Mouse (Mus musculus): ENCODE results near the gene Ahctf1. TPM values are rescaled to one million over a fixed set of nuclear protein-coding genes. Genes with fewer than 3 reads are reported as not detected.
"Not testable (repeated sequence)": the region's sequence is repeated elsewhere in the genome, so short reads cannot be mapped to it uniquely, and the experiment has no call there.

Ahctf1 gene
- polyA plus RNA-seq, 1 experiment from 2014 or later: 22.6 TPM

DNA sequence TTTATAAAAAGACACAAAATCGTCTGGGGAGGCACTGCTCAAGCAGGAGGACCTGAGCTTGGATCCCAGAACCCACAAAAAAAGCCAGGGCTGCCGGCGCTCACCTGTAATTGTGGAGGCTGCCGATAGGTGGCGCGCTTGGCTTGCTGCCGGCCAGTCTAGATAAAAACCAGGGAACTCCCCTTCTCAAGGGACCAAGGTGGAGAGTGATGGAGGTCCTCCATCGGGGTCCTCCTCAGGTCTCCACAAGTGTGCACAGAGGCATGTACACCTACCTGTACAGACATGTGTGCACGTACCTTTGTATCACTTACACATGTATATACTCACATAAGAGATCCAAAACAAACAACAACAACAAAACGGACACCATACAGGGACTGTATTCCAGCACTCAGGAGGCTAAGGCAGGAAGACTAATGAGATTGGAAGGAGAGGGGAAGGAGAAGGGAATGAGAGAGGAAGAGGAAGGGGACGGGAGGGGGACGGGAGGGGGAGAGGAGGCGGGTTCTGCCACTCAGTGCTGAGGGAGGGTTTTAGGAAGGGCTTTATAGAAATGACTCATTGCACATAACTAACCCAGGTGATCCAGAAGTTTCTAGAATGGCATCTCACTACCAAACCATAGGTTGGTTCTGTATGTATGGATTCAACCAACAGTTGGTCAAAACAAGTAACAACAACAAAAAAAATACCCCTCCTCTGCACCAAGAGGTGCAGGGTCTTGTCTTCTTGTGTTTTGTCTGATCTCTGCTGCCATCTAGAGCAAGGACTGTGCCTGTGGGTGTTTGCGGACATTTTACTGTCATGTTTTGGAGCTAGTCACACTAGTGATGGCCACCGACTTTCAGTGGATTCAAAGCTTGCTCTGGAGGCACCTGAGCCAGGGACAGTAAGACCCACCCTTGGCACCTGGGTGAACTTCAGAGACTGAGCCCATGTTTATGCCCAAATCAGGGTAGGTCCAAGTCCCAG, 68.7 kb downstream of the Ahctf1 start:
- no peak overlapping the region for H3K27ac ChIP-seq
- no peaks in the 10 kb centered on the region for H3K9me3 ChIP-seq
- no peak overlapping the region for H3K9ac ChIP-seq
- no peak overlapping the region for H3K4me2 ChIP-seq
- no peak overlapping the region for H3K4me3 ChIP-seq
- H3K36me3 ChIP-seq: no peaks in the 10 kb centered on the region
- ATAC-seq (ENCODE audit: borderline replicate concordance, extremely low read depth, low FRiP score, low TSS enrichment): no peak
- H3K4me1 ChIP-seq: no peaks in the 10 kb centered on the region
- 30% methylated on average over 15 of the region's 15 CpGs for WGBS
- H3K27me3 ChIP-seq: no peaks in the 10 kb centered on the region

DNA sequence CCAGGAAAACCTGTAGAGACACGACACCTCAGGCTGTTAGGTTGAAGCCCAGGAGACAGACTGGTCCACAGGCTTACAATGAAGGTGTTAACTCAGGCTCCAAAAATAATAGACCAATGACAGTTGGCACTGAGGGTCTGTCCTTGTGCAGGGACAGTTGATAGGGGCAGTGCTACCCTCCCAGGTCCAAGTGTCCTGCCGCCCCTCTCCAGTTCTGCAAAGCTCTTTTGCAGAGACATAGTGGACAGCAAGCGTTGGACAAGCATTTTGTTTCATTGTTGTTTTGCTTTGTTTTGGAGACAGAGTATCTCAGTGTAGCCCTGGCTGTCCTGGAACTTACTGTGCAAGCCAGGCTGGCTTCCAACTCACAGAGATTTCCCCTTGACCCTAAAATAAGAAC, 72.1 kb downstream of the Ahctf1 start:
- Histone ChIP-seq H3K4me3 (no peak overlapping the region), H3K9me3 (no peaks in the 10 kb centered on the region), H3K27ac (no peak overlapping the region), H3K27me3 (no peaks in the 10 kb centered on the region), H3K9ac (no peak overlapping the region), H3K36me3 (no peaks in the 10 kb centered on the region), H3K4me1 (no peaks in the 10 kb centered on the region), H3K4me2 (no peak overlapping the region)
- WGBS: 82% methylated on average over 3 of the region's 3 CpGs
- no peak for ATAC-seq (ENCODE audit: borderline replicate concordance, extremely low read depth, low FRiP score, low TSS enrichment)

DNA sequence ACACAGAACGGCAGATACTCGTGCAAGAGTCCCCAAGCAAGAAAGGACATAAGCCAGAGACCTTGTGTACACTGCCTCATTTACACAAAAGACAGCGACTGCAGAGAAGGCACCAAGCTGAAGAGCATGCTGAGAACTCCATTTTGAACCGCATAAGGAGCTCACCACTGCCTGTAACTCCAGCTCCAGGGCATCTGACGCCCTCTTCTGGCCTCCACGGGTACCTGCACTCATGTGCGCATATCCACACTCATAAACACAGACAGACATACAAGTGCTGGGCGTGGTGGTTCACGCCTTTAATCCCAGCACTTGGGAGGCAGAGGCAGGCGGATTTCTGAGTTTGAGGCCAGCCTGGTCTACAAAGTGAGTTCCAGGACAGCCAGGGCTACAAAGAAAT, 74.8 kb downstream of the Ahctf1 start:
- ATAC-seq (ENCODE audit: borderline replicate concordance, extremely low read depth, low FRiP score, low TSS enrichment): no peak
- 88% methylated on average over 10 of the region's 10 CpGs for WGBS
- H3K9ac ChIP-seq: no peak overlapping the region
- H3K4me2 ChIP-seq: no peak overlapping the region
- H3K36me3 ChIP-seq: no peaks in the 10 kb centered on the region
- no peak overlapping the region for H3K4me3 ChIP-seq
- H3K9me3 ChIP-seq: no peaks in the 10 kb centered on the region
- H3K27me3 ChIP-seq: no peaks in the 10 kb centered on the region
- no peak overlapping the region for H3K27ac ChIP-seq
- H3K4me1 ChIP-seq: no peaks in the 10 kb centered on the region

DNA sequence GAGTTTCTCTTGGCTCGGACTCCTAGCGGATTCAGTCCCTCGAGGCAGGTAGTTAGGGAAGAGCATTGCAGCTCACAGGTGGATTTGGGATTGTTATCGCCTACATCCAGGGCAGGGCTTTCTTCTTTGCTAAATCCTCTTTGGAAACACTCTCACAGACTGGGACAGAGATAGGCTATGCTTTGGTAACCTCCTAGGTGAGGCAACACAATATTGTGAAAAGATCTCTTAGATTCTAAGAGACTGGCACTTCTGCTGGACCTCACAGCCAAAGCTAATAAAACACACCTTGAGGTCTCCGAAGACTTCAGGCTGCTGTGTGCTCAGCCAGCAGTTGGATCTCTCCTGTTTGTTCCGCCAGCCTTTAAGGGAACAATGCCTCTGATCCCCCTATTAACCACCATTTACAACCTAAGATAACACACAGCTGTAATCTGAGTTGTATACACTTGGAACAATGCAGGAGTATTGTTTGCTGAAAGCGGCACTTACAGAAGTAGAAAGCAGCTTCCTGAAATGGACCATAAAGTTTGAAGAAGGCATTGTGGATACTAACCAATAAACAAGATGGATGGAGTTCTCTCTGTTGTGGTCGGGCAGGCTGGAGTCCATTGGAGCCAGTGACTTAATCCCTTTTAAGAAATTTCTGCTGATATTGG, 80.5 kb downstream of the Ahctf1 start:
- WGBS: 59% methylated on average over 8 of the region's 8 CpGs

DNA sequence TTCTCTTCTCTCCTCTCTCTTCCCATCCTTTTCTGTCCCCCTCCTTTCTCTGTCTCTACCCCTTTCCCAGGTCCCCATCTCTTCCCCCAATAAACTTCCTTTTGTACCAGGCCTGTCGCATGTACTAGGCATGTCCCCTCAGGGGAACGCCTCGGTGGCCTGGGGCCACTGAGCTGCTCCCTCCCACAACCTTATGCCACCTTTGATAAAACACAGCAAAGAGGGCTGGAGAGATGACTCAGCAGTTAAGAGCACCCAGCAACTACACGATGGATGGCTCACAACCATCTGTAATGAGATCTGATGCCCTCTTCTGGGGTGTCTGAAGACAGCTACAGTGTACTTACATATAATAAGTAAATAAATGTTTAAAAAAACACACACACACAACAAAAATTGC, 87.7 kb downstream of the Ahctf1 start:
- H3K27ac ChIP-seq: no peak overlapping the region
- no peak for ATAC-seq (ENCODE audit: borderline replicate concordance, extremely low read depth, low FRiP score, low TSS enrichment)
- no peak overlapping the region for H3K4me2 ChIP-seq
- no peaks in the 10 kb centered on the region for H3K9me3 ChIP-seq
- no peak overlapping the region for H3K4me3 ChIP-seq
- H3K9ac ChIP-seq: no peak overlapping the region
- no peaks in the 10 kb centered on the region for H3K4me1 ChIP-seq
- no peaks in the 10 kb centered on the region for H3K27me3 ChIP-seq
- WGBS: 87% methylated on average over 4 of the region's 4 CpGs
- no peaks in the 10 kb centered on the region for H3K36me3 ChIP-seq

More for the DNA sequence above, 80.5 kb downstream of the Ahctf1 start:
- Histone ChIP-seq H3K4me3 (no peak overlapping the region), H3K27ac (no peak overlapping the region), H3K27me3 (no peaks in the 10 kb centered on the region), H3K36me3 (no peaks in the 10 kb centered on the region), H3K9ac (no peak overlapping the region), H3K4me2 (no peak overlapping the region), H3K4me1 (no peaks in the 10 kb centered on the region), H3K9me3 (no peaks in the 10 kb centered on the region)
- ATAC-seq (ENCODE audit: borderline replicate concordance, extremely low read depth, low FRiP score, low TSS enrichment): no peak

DNA sequence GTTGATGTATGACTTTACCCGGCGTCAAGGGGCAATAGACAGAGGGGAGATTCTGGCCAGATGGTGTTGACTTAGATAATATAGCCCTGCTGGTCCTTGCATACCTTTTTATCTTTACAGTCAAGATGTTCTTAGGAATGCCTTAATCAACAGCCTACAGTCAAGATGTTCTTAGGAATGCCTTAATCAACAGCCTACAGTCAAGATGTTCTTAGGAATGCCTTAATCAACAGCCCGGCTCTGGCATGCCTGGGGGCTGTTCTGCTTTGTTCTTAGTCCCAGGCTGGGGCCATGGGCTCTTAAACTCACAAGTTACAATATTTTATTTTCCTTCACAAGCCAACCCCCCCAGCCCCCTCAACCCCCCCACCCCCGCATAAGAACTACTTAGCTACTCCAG, 88.2 kb downstream of the Ahctf1 start:
- not testable (repeated sequence) for H3K27ac ChIP-seq; H3K4me1 ChIP-seq; ATAC-seq (ENCODE audit: borderline replicate concordance, extremely low read depth, low FRiP score, low TSS enrichment); H3K9ac ChIP-seq; H3K27me3 ChIP-seq; H3K4me2 ChIP-seq; H3K9me3 ChIP-seq; H3K36me3 ChIP-seq; H3K4me3 ChIP-seq
- WGBS: 58% methylated on average over 4 of the region's 4 CpGs

DNA sequence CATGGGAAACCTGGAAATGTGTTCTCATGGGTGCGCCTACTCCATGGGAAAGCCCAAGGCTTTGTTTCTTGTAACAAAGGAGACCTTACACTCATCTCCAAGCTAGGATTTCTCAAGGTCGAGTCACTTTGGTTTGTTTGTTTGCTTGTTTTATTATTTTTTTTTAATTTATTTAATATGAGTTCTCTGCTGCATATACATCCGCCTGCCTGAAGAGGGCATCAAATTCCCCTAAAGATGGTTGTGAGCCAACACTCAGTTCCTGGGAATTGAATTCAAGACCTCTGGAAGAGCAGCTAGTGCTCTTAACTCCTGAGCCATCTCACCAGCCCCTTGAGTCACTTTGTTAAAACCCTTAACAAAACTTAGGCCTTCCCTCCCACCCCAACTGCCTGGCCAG, 90.1 kb downstream of the Ahctf1 start:
- Histone ChIP-seq H3K4me2 (no peak overlapping the region), H3K27me3 (no peaks in the 10 kb centered on the region), H3K9ac (no peak overlapping the region), H3K4me1 (no peaks in the 10 kb centered on the region), H3K4me3 (no peak overlapping the region), H3K36me3 (no peaks in the 10 kb centered on the region), H3K9me3 (no peaks in the 10 kb centered on the region), H3K27ac (no peak overlapping the region)
- 78% methylated on average over 3 of the region's 3 CpGs for WGBS
- ATAC-seq (ENCODE audit: borderline replicate concordance, extremely low read depth, low FRiP score, low TSS enrichment): no peak

DNA sequence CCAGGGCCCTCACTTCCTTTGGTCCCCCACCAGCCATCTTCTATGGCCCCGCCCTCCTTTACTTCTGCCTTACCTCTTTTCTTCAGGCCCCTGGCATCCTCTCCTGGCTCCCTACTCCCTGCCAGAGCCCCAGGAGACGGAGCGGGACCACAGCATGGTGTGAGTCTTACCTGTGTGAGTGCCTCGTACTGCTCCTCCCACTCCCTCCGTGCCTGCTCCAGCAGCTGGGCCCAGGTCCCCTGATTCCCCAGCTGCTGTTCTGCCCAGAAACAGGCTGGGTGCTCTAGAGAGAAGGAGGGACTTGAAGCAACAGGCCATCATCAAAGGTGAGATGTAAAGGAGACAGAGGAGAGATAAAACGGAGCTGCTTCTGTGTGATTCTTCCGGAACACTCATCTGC, 90.8 kb downstream of the Ahctf1 start:
- ATAC-seq (ENCODE audit: borderline replicate concordance, extremely low read depth, low FRiP score, low TSS enrichment): no peak
- H3K27me3 ChIP-seq: no peaks in the 10 kb centered on the region
- no peaks in the 10 kb centered on the region for H3K4me1 ChIP-seq
- no peaks in the 10 kb centered on the region for H3K36me3 ChIP-seq
- H3K9me3 ChIP-seq: no peaks in the 10 kb centered on the region
- H3K4me3 ChIP-seq: no peak overlapping the region
- H3K9ac ChIP-seq: no peak overlapping the region
- WGBS: 74% methylated on average over 7 of the region's 7 CpGs
- no peak overlapping the region for H3K4me2 ChIP-seq
- no peak overlapping the region for H3K27ac ChIP-seq

DNA sequence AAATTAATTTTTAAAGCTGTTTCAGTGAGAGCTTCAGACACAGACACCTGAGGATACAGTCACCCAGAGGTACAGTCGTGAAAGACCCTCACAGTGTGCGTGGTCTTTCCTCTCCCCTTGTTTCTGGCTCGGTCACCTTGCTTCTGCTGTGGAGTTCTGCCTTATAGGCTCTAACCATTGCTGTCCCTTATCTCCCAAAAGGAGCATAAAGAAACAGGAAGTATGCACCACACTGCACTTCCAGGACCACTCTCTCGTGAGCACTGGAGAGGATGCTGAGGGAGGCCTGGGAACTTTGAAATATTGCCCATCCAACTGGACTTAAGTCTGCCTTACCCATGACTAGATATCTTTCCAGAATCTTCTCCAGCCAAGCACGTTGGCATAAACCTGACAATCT, 92.7 kb downstream of the Ahctf1 start:
- H3K4me1 ChIP-seq: no peaks in the 10 kb centered on the region
- no peaks in the 10 kb centered on the region for H3K9me3 ChIP-seq
- WGBS: 73% methylated on average over 5 of the region's 5 CpGs
- H3K4me3 ChIP-seq: no peak overlapping the region
- no peak for ATAC-seq (ENCODE audit: borderline replicate concordance, extremely low read depth, low FRiP score, low TSS enrichment)
- H3K9ac ChIP-seq: no peak overlapping the region
- no peaks in the 10 kb centered on the region for H3K36me3 ChIP-seq
- H3K27me3 ChIP-seq: no peaks in the 10 kb centered on the region
- H3K4me2 ChIP-seq: no peak overlapping the region
- no peak overlapping the region for H3K27ac ChIP-seq

DNA sequence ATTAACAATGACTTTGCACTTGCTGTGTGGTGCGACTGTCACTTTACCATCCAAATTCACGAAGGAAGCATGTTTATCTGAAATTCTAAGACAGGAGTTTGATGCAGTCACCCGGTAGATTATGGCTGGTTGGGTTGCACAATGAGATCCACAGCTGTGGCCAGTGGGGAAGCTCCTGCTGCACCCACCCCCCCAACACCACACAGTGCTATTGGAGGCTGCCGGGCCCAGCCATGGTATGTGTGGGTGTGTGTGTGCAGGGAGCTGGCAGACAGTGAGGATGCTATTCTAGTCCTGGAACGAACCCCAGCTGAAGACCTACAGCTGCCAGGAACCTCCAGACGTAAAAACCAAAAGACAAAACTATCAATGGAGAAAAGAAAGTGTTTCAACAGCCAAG, 94.1 kb downstream of the Ahctf1 start:
- no peak overlapping the region for H3K4me2 ChIP-seq
- ATAC-seq (ENCODE audit: borderline replicate concordance, extremely low read depth, low FRiP score, low TSS enrichment): no peak
- no peaks in the 10 kb centered on the region for H3K36me3 ChIP-seq
- H3K4me1 ChIP-seq: no peaks in the 10 kb centered on the region
- H3K27me3 ChIP-seq: no peaks in the 10 kb centered on the region
- no peak overlapping the region for H3K4me3 ChIP-seq
- no peak overlapping the region for H3K27ac ChIP-seq
- H3K9ac ChIP-seq: no peak overlapping the region
- WGBS: 56% methylated on average over 6 of the region's 6 CpGs
- no peaks in the 10 kb centered on the region for H3K9me3 ChIP-seq

DNA sequence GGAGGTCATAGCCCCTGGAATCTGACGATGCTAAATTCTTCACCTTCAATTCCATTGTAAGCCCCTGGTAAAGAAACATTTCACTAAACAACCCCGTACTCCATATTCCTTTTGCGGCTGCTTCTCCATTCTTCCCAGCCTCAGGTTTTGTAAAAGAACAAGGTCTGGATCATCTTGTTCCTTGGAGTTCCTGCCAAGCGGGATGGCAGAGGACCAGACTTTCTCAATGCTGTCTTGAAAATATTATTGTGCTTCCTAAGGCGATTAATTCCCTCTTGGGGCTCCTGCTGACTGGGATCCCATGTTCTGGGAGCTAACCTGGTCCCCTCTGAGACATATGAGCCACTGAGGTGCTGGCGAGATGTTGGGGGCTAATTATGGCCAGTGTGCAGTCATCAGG, 98.3 kb downstream of the Ahctf1 start:
- no peak overlapping the region for H3K9ac ChIP-seq
- no peak for ATAC-seq (ENCODE audit: borderline replicate concordance, extremely low read depth, low FRiP score, low TSS enrichment)
- no peaks in the 10 kb centered on the region for H3K4me1 ChIP-seq
- H3K27ac ChIP-seq: no peak overlapping the region
- WGBS: 86% methylated on average over 6 of the region's 6 CpGs
- H3K9me3 ChIP-seq: no peaks in the 10 kb centered on the region
- H3K4me2 ChIP-seq: no peak overlapping the region
- H3K4me3 ChIP-seq: no peak overlapping the region
- no peaks in the 10 kb centered on the region for H3K27me3 ChIP-seq
- no peaks in the 10 kb centered on the region for H3K36me3 ChIP-seq

DNA sequence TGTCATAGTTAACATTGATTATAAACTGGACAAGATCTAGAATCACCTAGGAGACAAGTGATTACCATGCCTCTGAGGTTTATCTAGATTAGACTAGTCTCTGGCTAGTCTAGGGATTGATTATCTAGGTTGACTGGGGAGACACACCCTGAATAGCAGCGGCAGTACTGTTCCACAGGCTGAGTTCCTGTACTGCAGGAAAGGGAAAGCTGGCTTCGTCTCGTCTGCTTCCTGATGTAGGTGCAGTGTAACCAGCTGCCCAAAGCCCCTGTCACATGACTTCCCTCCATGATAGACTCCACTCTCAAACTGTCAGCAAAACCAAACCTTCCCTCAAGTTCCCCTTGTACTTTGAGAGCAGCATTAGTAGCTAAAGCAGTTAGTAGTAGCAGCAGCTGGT, 99.3 kb downstream of the Ahctf1 start:
- Histone ChIP-seq H3K4me3 (no peak overlapping the region), H3K36me3 (no peaks in the 10 kb centered on the region), H3K4me1 (no peaks in the 10 kb centered on the region), H3K27ac (no peak overlapping the region), H3K4me2 (no peak overlapping the region), H3K27me3 (no peaks in the 10 kb centered on the region), H3K9ac (no peak overlapping the region), H3K9me3 (no peaks in the 10 kb centered on the region)
- WGBS: 56% methylated on average over 3 of the region's 3 CpGs
- ATAC-seq (ENCODE audit: borderline replicate concordance, extremely low read depth, low FRiP score, low TSS enrichment): no peak

Data from lung, embryonic 15.5 days (tissue).